Mouse (Mus musculus) intestine, embryonic 16.5 days (tissue): ENCODE measurements around the gene Itgax. TPM values are rescaled to one million over a fixed set of nuclear protein-coding genes. Genes with fewer than 3 reads are reported as not detected.

Experiments used
- polyA plus RNA-seq: library from polyadenylated mRNA; unstranded; fragments of >200 nt; fragmentation: Nextera tagmentation; extraction: Ambion mirVana; gene quantifications from 2 replicates; pipeline ENCODE4 v1.2.1, GENCODE M21; 2015

Gene Itgax
- polyA plus RNA-seq, 1 experiment from 2014 or later: 0.75 TPM

Other genes with a start within 250 kb of the Itgax start
- gene Prss53, start 238.6 kb upstream of the Itgax start, polyA plus RNA-seq: 2.6 and 4.0 TPM in 2 replicates
- not detected in 2 replicates for gene Gm21974, start 234.1 kb upstream of the Itgax start, polyA plus RNA-seq
- 260 and 261 TPM in 2 replicates for gene Vkorc1, start 233.9 kb upstream of the Itgax start, polyA plus RNA-seq
- 184 and 198 TPM in 2 replicates for gene Bckdk, start 225.5 kb upstream of the Itgax start, polyA plus RNA-seq
- gene Kat8, start 217.0 kb upstream of the Itgax start, polyA plus RNA-seq: 27.3 and 29.2 TPM in 2 replicates
- 82.2 and 90.8 TPM in 2 replicates for gene Prss8, start 199.4 kb upstream of the Itgax start, polyA plus RNA-seq
- gene Prss36, start 182.8 kb upstream of the Itgax start, polyA plus RNA-seq: 9.6 and 10.3 TPM in 2 replicates
- gene Fus, start 162.1 kb upstream of the Itgax start, polyA plus RNA-seq: 204 and 215 TPM in 2 replicates
- gene Pycard, start 135.7 kb upstream of the Itgax start, polyA plus RNA-seq: 623 and 626 TPM in 2 replicates
- 0.38 and 0.60 TPM in 2 replicates for gene Trim72, start 125.6 kb upstream of the Itgax start, polyA plus RNA-seq
- 2.4 and 2.5 TPM in 2 replicates for gene Itgam, start 66.9 kb upstream of the Itgax start, polyA plus RNA-seq
- gene Gm49368, start 66.9 kb upstream of the Itgax start, polyA plus RNA-seq: not detected in 2 replicates
- gene Itgad, start 24.8 kb downstream of the Itgax start, polyA plus RNA-seq: 0.05 and 0.15 TPM in 2 replicates
- gene Cox6a2, start 76.8 kb downstream of the Itgax start, polyA plus RNA-seq: 0.77 and 0.95 TPM in 2 replicates
- gene Armc5, start 107.8 kb downstream of the Itgax start, polyA plus RNA-seq: 15.4 and 17.8 TPM in 2 replicates
- 5.7 and 6.5 TPM in 2 replicates for gene 9130023H24Rik, start 108.5 kb downstream of the Itgax start, polyA plus RNA-seq
- 167 and 175 TPM in 2 replicates for gene Tgfb1i1, start 117.3 kb downstream of the Itgax start, polyA plus RNA-seq
- gene Slc5a2, start 136.1 kb downstream of the Itgax start, polyA plus RNA-seq: not detected in 2 replicates
- gene BC017158, start 168.6 kb downstream of the Itgax start, polyA plus RNA-seq: 49.6 and 53.4 TPM in 2 replicates